Mouse (Mus musculus): Measurements from ENCODE around the gene Aox1.

DNA sequence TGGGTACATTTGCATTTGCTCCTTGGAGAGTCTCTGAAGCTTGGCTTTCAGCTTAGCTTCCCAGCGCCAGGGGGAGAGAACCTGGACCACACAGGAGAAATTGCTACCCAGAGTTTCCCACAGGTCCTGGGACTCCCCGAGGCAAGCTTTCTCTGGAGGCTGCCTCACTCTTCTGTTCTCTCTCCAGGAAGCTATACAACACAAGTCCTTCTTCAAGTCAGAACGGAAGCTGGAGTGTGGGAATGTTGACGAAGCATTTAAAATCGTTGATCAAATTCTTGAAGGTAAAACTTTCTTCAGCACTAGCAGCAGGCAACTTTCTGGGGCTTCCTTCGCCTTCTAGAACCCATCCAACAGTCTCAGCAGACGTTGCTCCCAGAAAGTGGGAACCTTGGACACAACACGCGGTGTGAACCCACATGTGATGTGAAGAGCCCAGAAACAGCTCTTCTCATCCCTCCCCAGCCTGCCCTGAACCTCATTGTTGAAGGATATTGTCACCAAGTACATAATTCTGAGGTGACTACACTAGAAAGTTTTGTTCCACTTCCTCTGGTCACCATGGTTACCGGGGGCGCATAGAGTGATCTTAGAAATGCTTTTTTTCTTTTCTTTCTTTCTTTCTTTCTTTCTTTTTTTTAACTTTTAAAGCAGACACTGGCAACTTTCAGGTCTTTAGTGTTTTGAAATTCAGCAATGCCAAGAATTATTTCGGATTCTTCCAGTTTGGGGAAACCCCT, 43.4 kb downstream of the Aox1 start:
- no peak for TF ChIP-seq POLR2A (IDR thresholded peaks at IDR 0.05; ENCODE audit: control insufficient read depth, extremely low read depth, insufficient read depth, low read length, poor library complexity)
- TF ChIP-seq CTCF (IDR thresholded peaks at IDR 0.05; ENCODE audit: borderline replicate concordance, control insufficient read depth, extremely low read depth, insufficient read depth, low read length, poor library complexity), result no peak
